Mouse (Mus musculus) MEL (cell line): ENCODE measurements at regions not wholly inside any gene's neighbourhood (a gene's known extent, or its start where the extent isn't known, plus 50 kb on each side); places are given as distances from the start of the nearest gene placed in this dataset.

ENCODE experiments used
- CTCF ChIP-seq, 3 experiments: IDR thresholded peaks in 2 of 3; conservative IDR thresholded peaks in 1 of 3; 2 replicates each; pipeline ENCODE4 v1.5.1; 2011 to 2012; ENCODE audit warnings: low read length in 3 of 3, low read depth in 2 of 3, mild to moderate bottlenecking in 2 of 3, improper control_type of control experiment in 1 of 3, inconsistent platforms in 1 of 3, mixed read lengths in 1 of 3, moderate library complexity in 1 of 3; ENCODE audit not compliant: control insufficient read depth in 1 of 3, insufficient read depth in 1 of 3, poor library complexity in 1 of 3, severe bottlenecking in 1 of 3
- E2F4 ChIP-seq: IDR thresholded peaks from 2 replicates; pipeline ENCODE4 v1.6.1; 2011; ENCODE audit warnings: low read depth, low read length, improper control_type of control experiment, borderline replicate concordance
- EP300 ChIP-seq, 2 experiments: IDR thresholded peaks; 2 replicates each; pipeline ENCODE4 v1.6.1; 2011; ENCODE audit warnings: improper control_type of control experiment in 2 of 2, low read length in 2 of 2, low read depth in 1 of 2, mild to moderate bottlenecking in 1 of 2
- POLR2A ChIP-seq, 2 experiments: IDR thresholded peaks; 2 replicates each; pipeline ENCODE4 v1.6.1; 2011 to 2012; ENCODE audit warnings: low read length in 2 of 2, mild to moderate bottlenecking in 2 of 2, control low read depth in 1 of 2, improper control_type of control experiment in 1 of 2, low read depth in 1 of 2, moderate library complexity in 1 of 2; ENCODE audit not compliant: control insufficient read depth in 1 of 2, insufficient read depth in 1 of 2, poor library complexity in 1 of 2
- POLR2AphosphoS2 ChIP-seq: IDR thresholded peaks from 2 replicates; pipeline ENCODE4 v1.6.1; 2011; ENCODE audit warnings: low read length, improper control_type of control experiment
- UBTF ChIP-seq: IDR thresholded peaks from 2 replicates; pipeline ENCODE4 v1.6.1; 2012; ENCODE audit warnings: low read depth, mild to moderate bottlenecking, inconsistent platforms, low read length, improper control_type of control experiment, moderate library complexity, borderline replicate concordance; ENCODE audit not compliant: insufficient read depth
- USF1 ChIP-seq: IDR thresholded peaks from 2 replicates; pipeline ENCODE4 v1.6.1; 2014; ENCODE audit warnings: low read depth, mild to moderate bottlenecking, inconsistent platforms, low read length, improper control_type of control experiment, moderate library complexity
- ZKSCAN1 ChIP-seq: IDR thresholded peaks from 2 replicates; pipeline ENCODE4 v1.6.1; 2012; ENCODE audit warnings: low read depth, mild to moderate bottlenecking, inconsistent platforms, low read length, improper control_type of control experiment, moderate library complexity

GRCm38 (mm10) chr4:90014203-90014602, 204.4 kb upstream of the Zfp352 start:
- TF ChIP-seq CTCF (IDR thresholded peaks at IDR 0.05 in 2 of 3, conservative IDR thresholded peaks at IDR 0.05 in 1 of 3; ENCODE audit: control insufficient read depth in 1 of 3, insufficient read depth in 1 of 3, low read depth in 2 of 3, low read length in 3 of 3, poor library complexity in 1 of 3, severe bottlenecking in 1 of 3) (no peak), POLR2A (IDR thresholded peaks at IDR 0.05; ENCODE audit: control insufficient read depth in 1 of 2, insufficient read depth in 1 of 2, low read depth in 1 of 2, low read length in 2 of 2, poor library complexity in 1 of 2) (no peak), E2F4 (no peak), EP300 (IDR thresholded peaks at IDR 0.05; ENCODE audit: low read depth in 1 of 2, low read length in 2 of 2) (no peak), USF1 (no peak), POLR2AphosphoS2 (no peak), UBTF (no peak), ZKSCAN1 (no peak)
